Mouse (Mus musculus): Measurements from ENCODE around the gene H2-Oa. TPM values are rescaled to one million over a fixed set of nuclear protein-coding genes. Genes with fewer than 3 reads are reported as not detected.

H2-Oa gene
- polyA plus RNA-seq, 1 experiment from 2014 or later: 0.24 TPM

- peaks cover 10% of the 10 kb centered on the region; the same call in 1 of the 2 replicates for H3K4me1 ChIP-seq (replicated peaks)
- no peak overlapping the region for H3K9ac ChIP-seq
- WGBS: 86% methylated on average over 6 of the region's 6 CpGs
- H3K4me2 ChIP-seq: no peak overlapping the region
- H3K27me3 ChIP-seq: peaks cover 8% of the 10 kb centered on the region; the same call in 1 of the 2 replicates
- no peak overlapping the region for H3K4me3 ChIP-seq
- H3K36me3 ChIP-seq: no peaks in the 10 kb centered on the region
- H3K27ac ChIP-seq (replicated peaks): no peak overlapping the region
- H3K9me3 ChIP-seq: no peaks in the 10 kb centered on the region
- no peak for ATAC-seq (ENCODE audit: low read depth)
Observed at GRCm38 (mm10) chr17:34102831-34103230, 10.7 kb downstream of the H2-Oa start.

DNA sequence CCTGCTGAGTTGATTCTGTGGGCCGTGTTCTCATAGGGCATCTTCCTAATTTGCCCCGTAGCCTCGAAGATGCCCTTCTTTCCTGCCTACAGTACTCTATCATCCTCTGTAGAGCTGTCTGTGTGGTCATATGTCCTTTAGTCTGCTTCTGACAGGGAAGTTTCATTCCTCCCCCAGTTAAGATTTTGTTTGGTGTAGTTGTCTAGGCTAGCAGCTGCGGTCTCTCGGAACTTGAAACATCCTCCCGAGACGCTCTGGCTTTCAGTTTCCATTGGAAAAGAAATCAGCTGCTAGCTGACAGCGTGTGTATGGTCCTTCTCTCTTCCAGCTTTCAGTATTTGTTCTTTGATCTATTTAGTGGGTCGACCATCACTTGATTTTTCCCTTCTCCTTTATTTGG, 12.7 kb downstream of the H2-Oa start:
- 89% methylated on average over 9 of the region's 9 CpGs for WGBS
- Histone ChIP-seq H3K27me3 (peaks cover 8% of the 10 kb centered on the region; the same call in 1 of the 2 replicates), H3K36me3 (peaks cover 9% of the 10 kb centered on the region), H3K9me3 (no peaks in the 10 kb centered on the region), H3K4me3 (no peak overlapping the region), H3K27ac (replicated peaks) (no peak overlapping the region), H3K4me1 (replicated peaks) (peaks cover 5% of the 10 kb centered on the region; the same call in 1 of the 2 replicates), H3K9ac (no peak overlapping the region), H3K4me2 (no peak overlapping the region)
- ATAC-seq (ENCODE audit: low read depth): no peak

DNA sequence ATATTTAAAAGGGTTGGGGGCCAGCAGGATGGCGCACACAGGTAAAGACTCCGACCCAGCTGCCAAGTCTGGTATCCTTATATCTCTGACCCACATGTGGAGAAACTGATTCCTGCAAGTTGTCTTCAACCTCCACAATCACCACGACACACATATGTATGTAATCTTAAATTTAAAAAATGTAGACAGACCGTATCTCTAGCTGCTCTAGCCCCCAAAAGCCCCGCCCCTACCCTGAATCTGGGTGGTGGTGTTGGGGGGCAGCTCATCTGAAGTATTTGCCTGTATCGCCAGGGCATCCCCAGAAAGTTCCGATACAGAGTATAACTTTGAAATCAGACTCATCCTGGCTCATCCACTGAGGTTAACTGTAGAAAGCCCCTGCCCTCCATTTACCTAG, 14.4 kb downstream of the H2-Oa start:
- Histone ChIP-seq H3K27me3 (no peaks in the 10 kb centered on the region), H3K36me3 (peaks cover 26% of the 10 kb centered on the region), H3K4me1 (replicated peaks) (peaks cover 3% of the 10 kb centered on the region; the same call in 1 of the 2 replicates), H3K4me3 (no peak overlapping the region), H3K27ac (replicated peaks) (no peak overlapping the region), H3K9me3 (no peaks in the 10 kb centered on the region), H3K9ac (no peak overlapping the region), H3K4me2 (no peak overlapping the region)
- ATAC-seq (ENCODE audit: low read depth): no peak
- WGBS: 87% methylated on average over 7 of the region's 7 CpGs

DNA sequence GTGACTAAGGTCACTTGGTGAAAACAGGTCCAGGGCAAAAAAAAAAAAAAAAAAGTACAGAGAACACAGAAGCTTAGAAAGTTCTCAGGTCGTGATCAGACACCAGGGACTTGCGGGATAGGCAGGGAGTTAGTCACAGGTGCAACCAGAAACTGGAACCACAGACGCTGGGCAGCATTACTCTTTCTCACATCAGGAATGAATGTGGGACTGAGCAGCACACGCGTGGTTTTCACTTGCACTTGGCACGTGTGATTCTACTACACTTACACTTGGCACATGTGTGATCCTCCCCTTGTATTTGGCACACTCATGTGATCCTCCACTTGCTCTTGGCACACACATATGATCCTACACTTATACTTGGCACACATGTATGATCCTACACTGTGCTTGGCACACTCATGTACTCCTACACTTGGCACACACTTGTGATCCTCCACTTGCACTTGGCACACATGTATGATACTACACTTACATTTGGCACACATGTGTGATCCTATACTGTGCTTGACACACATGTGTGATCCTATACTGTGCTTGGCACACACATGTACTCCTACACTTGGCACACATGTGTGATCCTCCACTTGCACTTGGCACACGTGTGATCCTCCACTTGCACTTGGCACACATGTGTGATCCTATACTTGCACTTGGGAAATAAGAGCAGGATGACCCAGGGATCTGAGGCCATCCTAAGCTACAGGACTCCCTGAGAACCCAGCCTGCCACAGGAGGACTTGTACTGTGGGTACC, 15.1 kb downstream of the H2-Oa start:
- H3K4me3 ChIP-seq: no peak overlapping the region
- no peaks in the 10 kb centered on the region for H3K9me3 ChIP-seq
- H3K4me2 ChIP-seq: no peak overlapping the region
- no peak overlapping the region for H3K27ac ChIP-seq (replicated peaks)
- WGBS: 88% methylated on average over 7 of the region's 7 CpGs
- no peak overlapping the region for H3K9ac ChIP-seq
- peaks cover 34% of the 10 kb centered on the region for H3K36me3 ChIP-seq
- H3K27me3 ChIP-seq: no peaks in the 10 kb centered on the region
- H3K4me1 ChIP-seq (replicated peaks): no peaks in the 10 kb centered on the region
- ATAC-seq (ENCODE audit: low read depth): no peak

DNA sequence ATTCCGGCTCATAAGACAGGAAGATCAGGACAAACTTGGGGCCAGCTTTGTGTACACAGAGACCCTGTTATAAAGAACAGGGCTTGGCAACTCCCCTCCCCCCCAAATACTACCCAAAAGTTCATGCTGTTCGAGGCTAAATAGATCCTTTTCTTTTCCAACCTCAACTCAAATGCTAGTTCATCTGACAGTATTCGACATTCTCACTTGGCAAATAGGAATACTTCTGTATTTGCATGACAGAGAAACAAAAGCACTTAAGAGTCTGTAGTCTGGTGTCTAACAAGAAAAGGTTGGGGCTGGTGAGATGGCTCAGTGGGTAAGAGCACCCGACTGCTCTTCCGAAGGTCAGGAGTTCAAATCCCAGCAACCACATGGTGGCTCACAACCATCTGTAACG, 16.3 kb downstream of the H2-Oa start:
- no peak for ATAC-seq (ENCODE audit: low read depth)
- H3K27me3 ChIP-seq: no peaks in the 10 kb centered on the region
- H3K9me3 ChIP-seq: no peaks in the 10 kb centered on the region
- no peak overlapping the region for H3K4me3 ChIP-seq
- 75% methylated on average over 5 of the region's 6 CpGs for WGBS
- peaks cover 45% of the 10 kb centered on the region for H3K36me3 ChIP-seq
- H3K27ac ChIP-seq (replicated peaks): no peak overlapping the region
- H3K9ac ChIP-seq: no peak overlapping the region
- H3K4me2 ChIP-seq: no peak overlapping the region
- no peaks in the 10 kb centered on the region for H3K4me1 ChIP-seq (replicated peaks)

- H3K27ac ChIP-seq (replicated peaks): no peak overlapping the region; the same call in 1 of the 2 replicates
- 84% methylated on average over 14 of the region's 14 CpGs for WGBS
- no peak overlapping the region for H3K4me2 ChIP-seq
- peaks cover 53% of the 10 kb centered on the region for H3K36me3 ChIP-seq
- no peak overlapping the region for H3K4me3 ChIP-seq
- no peak; the same call in 1 of the 2 replicates for ATAC-seq (ENCODE audit: low read depth)
- H3K9ac ChIP-seq: no peak overlapping the region
- no peaks in the 10 kb centered on the region for H3K27me3 ChIP-seq
- H3K9me3 ChIP-seq: no peaks in the 10 kb centered on the region
- 0 out of 2 replicates have a peak, but pooled peaks cover under 1% of the 10 kb centered on the region for H3K4me1 ChIP-seq (replicated peaks)
Observed at GRCm38 (mm10) chr17:34109038-34109805, 17.1 kb downstream of the H2-Oa start.

- peaks cover 59% of the 10 kb centered on the region for H3K36me3 ChIP-seq
- 70% methylated on average over 3 of the region's 3 CpGs for whole genome bisulfite sequencing
- peak; percentile 49; the same call in 1 of the 2 replicates for ATAC-seq (ENCODE audit: low read depth)
Observed at GRCm38 (mm10) chr17:34109806-34110195, 17.7 kb downstream of the H2-Oa start.

DNA sequence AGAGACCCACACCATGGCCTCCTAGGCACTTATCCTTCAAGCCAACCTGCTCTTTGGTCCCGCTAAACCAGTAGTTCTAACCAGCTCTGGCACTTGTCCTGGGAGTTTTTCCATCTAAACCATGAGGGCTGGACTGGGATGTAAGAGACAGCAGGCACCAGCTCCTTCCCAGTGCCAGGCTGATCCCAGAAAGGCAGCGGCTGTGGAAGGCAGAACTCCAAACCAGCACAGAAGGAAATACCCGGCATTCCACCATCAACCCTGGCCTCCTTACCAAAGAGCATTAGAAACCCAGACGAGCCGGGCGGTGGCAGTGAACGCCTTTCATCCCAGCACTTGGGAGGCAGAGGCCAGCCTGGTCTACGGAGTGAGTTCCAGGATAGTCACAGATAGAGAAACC, 18.2 kb downstream of the H2-Oa start:
- Histone ChIP-seq H3K27ac (replicated peaks) (no peak overlapping the region), H3K27me3 (no peaks in the 10 kb centered on the region), H3K4me2 (no peak overlapping the region), H3K4me3 (no peak overlapping the region), H3K4me1 (replicated peaks) (peaks cover 11% of the 10 kb centered on the region), H3K9me3 (no peaks in the 10 kb centered on the region), H3K36me3 (peaks cover 64% of the 10 kb centered on the region), H3K9ac (no peak overlapping the region)
- 66% methylated on average over 8 of the region's 8 CpGs for WGBS
- no peak for ATAC-seq (ENCODE audit: low read depth)

More at GRCm38 (mm10) chr17:34109806-34110195, 17.7 kb downstream of the H2-Oa start:
- Histone ChIP-seq H3K4me3 (no peak overlapping the region), H3K27me3 (no peaks in the 10 kb centered on the region), H3K4me2 (no peak overlapping the region), H3K9ac (no peak overlapping the region), H3K27ac (replicated peaks) (no peak overlapping the region), H3K4me1 (replicated peaks) (peaks cover 6% of the 10 kb centered on the region), H3K9me3 (no peaks in the 10 kb centered on the region)

- H3K9ac ChIP-seq: no peak overlapping the region
- no peak overlapping the region for H3K4me3 ChIP-seq
- no peaks in the 10 kb centered on the region for H3K27me3 ChIP-seq
- no peak overlapping the region for H3K4me2 ChIP-seq
- no peaks in the 10 kb centered on the region for H3K9me3 ChIP-seq
- ATAC-seq (ENCODE audit: low read depth): no peak
- peaks cover 38% of the 10 kb centered on the region for H3K4me1 ChIP-seq (replicated peaks)
- WGBS: 92% methylated on average over 7 of the region's 7 CpGs
- no peak overlapping the region for H3K27ac ChIP-seq (replicated peaks)
- peaks cover 94% of the 10 kb centered on the region for H3K36me3 ChIP-seq
Observed at GRCm38 (mm10) chr17:34114114-34114513, 22.0 kb downstream of the H2-Oa start.

GRCm38 (mm10) chr17:34116736-34117370, 24.7 kb downstream of the H2-Oa start:
- Histone ChIP-seq H3K27me3 (no peaks in the 10 kb centered on the region), H3K9ac (peak overlapping the region; percentile 90), H3K4me2 (peak overlapping the region; percentile 100), H3K36me3 (peaks cover 67% of the 10 kb centered on the region), H3K4me1 (replicated peaks) (peaks cover 38% of the 10 kb centered on the region), H3K4me3 (peak overlapping the region; percentile 82), H3K9me3 (no peaks in the 10 kb centered on the region), H3K27ac (replicated peaks) (no peak overlapping the region)
- ATAC-seq (ENCODE audit: low read depth): no peak
- WGBS: 31% methylated on average over 7 of the region's 7 CpGs

- H3K36me3 ChIP-seq: peaks cover 60% of the 10 kb centered on the region
- H3K9ac ChIP-seq: peak overlapping the region; percentile 90
- ATAC-seq (ENCODE audit: low read depth): no peak
- H3K4me2 ChIP-seq: peak overlapping the region; percentile 100
- H3K4me1 ChIP-seq (replicated peaks): peaks cover 38% of the 10 kb centered on the region
- peak overlapping the region; percentile 82 for H3K4me3 ChIP-seq
- WGBS: 0% methylated on average over 5 of the region's 5 CpGs
- no peaks in the 10 kb centered on the region for H3K27me3 ChIP-seq
- H3K9me3 ChIP-seq: no peaks in the 10 kb centered on the region
- H3K27ac ChIP-seq (replicated peaks): peak overlapping the region; percentile 100
Observed at GRCm38 (mm10) chr17:34117421-34118112, 25.4 kb downstream of the H2-Oa start.
